Mouse (Mus musculus) olfactory bulb, adult 2 months (tissue): ENCODE measurements at regions not wholly inside any gene's neighbourhood (a gene's known extent, or its start where the extent isn't known, plus 50 kb on each side); places are given as distances from the start of the nearest gene placed in this dataset.

Experiments
- CTCF ChIP-seq: fragments of 200-500 bp; IDR thresholded peaks from 2 replicates; pipeline ENCODE4 v1.5.1; 2012; ENCODE audit warnings: low read depth, mild to moderate bottlenecking, low read length, moderate library complexity; ENCODE audit not compliant: insufficient read depth
- POLR2A ChIP-seq: fragments of 200-500 bp; IDR thresholded peaks from 2 replicates; pipeline ENCODE4 v1.6.1; 2012; ENCODE audit warnings: mild to moderate bottlenecking, low read depth, low read length, moderate library complexity; ENCODE audit not compliant: insufficient read depth

GRCm38 (mm10) chr1:81950853-81951252, 282.1 kb upstream of the Gm9747 start:
- TF ChIP-seq POLR2A (no peak), CTCF (no peak)
